Mouse (Mus musculus) liver, postnatal 0 days (tissue): ENCODE results near the gene Tifab.

Experiments
- CTCF ChIP-seq: sonication (generic); IDR thresholded peaks from 2 replicates; pipeline ENCODE4 v1.5.1; 2016; ENCODE audit warnings: antibody characterized with exemption, low read depth
- EP300 ChIP-seq: IDR thresholded peaks from 2 replicates; pipeline ENCODE4 v1.6.1; 2016; ENCODE audit warnings: antibody characterized with exemption, low read depth, mild to moderate bottlenecking

DNA sequence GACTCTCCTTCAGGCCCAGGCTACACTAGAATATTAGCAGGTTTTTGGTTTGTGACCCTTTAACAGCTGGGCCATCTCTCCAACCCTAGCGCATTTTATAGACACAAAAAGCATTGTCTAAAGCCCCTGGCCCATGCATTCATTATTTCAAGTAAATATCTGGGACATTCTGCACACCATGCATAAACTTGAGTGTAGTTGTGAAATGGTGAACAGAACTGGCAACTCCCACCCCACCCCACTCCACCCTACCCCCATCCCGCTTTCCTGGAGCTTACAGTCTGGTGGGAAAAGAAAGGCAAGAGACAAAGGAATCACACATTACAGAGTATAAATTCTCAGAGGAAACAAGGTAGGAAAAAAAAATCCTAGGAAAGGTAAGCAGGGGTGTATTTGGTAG is 42.5 kb downstream of the Tifab start, which contains the start of gene H2afy:
- TF ChIP-seq CTCF (no peak), EP300 (no peak)
